Mouse (Mus musculus): ENCODE measurements around the gene Gata2.

The Gata2 gene

GRCm38 (mm10) chr6:88210182-88210581, 16.5 kb downstream of the Gata2 start:
- no peak for DNase-seq

DNA sequence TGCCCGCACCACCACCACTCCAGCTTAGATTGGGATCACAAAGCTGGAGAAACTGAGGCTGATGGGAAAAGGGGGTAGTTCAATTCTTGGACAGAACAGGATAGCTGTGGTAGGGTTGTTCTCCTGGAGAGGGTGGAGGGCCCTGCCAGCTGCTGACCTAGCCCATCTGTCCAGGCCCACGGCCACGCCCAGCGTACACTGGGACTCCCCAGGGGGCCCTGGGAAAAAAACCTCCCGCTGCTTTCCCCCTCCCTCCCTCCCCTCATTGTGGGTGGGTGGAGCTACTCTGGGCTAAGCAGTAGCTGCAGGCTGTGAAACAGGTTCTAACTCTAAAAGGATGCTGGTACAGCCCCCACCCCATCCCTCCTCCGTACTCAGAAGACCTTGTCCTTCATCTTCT, 22.1 kb downstream of the Gata2 start:
- no peak for DNase-seq

DNA sequence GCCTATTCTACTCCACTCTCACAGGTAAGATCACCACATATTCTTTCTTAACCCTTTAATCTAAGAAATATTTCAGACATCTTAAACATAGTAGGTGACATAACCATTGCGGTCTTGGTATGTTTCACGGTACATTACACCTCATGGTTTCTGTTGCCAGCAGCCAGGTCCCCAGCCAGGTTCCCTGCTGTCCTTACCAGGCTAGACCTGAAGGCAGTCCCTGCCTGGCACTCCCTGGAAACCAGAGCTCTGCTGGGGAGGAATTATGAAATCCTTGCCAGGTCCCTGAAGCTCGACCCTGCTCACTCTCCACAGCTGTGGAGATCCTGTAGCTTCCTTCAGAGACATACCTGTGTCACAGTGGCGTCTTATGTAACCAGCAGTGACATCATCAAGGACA, 22.5 kb downstream of the Gata2 start:
- DNase-seq: no peak

- DNase-seq: no peak
These were observed 25.4 kb downstream of the Gata2 start for GRCm38 (mm10) chr6:88219094-88219493.

DNA sequence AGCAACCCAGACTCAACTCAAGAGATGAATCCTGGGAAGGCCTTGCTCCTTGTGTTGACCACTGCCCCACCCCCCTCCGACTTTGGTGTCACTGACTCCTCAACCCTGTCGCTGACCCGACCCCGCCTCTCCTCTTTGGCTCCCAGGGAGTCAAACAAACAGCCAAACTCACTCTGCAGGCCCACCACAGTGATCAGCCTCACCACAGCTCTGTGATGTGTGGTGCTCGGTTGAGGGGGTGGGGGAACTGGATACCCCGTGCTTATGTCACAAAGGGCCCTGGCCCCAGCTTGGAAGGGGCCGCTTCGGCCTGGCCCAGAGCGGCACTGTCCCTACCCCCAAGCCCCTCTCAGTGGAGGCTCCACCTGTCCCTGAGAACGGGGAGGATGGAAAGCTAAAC, 28.3 kb downstream of the Gata2 start, which contains the start of gene Dnajb8:
Dnajb8 (plus strand) TSS at position 301 of the 400 bp plus-strand sequence.
- DNase-seq: no peak

DNA sequence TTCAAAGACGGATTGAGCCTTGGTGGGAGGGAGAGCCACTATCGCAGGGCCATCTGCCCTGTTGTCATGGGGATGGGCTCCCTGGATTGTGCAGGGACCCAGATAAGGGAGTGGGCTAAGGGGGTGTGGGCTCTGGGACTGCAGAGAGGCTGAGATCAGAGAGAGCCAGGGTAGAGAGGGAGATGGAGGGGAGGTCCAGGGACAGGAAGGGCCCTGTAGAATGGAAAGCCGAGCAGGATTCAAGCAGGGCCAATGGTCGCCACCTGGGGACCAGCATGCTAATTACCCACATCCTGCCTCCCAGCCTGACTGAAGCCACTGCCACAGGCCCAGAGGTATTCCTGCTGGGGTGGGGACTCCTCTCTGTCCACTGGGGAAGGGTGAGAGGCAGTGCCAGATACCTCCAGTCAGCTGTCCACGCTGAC, 32.9 kb downstream of the Gata2 start:
- DNase-seq: no peak

- no peak for DNase-seq
These were observed 33.8 kb downstream of the Gata2 start for GRCm38 (mm10) chr6:88227537-88227936.

- no peak for DNase-seq
These were observed 35.5 kb downstream of the Gata2 start for GRCm38 (mm10) chr6:88229221-88229620.

DNA sequence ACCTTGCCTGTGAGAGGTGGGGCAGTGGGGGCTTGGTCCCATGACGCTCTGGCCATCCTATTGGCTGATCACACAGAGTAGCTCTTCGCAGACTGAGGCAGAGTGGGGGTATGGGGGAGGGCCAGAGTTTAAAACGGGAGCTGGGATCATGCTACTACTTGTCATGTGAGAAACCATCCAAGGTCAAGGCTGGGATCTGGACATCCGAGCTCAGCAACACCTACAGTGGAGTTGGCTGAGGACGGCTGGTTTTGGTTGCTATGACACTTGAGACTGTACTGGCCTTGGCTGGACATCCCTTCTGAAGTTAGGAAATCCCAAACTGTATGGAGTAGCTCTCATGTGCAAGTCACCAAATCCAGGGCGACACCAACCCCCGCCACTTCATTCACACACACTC, 38.1 kb downstream of the Gata2 start:
- no peak for DNase-seq

GRCm38 (mm10) chr6:88232221-88232620, 38.5 kb downstream of the Gata2 start:
- no peak for DNase-seq

DNA sequence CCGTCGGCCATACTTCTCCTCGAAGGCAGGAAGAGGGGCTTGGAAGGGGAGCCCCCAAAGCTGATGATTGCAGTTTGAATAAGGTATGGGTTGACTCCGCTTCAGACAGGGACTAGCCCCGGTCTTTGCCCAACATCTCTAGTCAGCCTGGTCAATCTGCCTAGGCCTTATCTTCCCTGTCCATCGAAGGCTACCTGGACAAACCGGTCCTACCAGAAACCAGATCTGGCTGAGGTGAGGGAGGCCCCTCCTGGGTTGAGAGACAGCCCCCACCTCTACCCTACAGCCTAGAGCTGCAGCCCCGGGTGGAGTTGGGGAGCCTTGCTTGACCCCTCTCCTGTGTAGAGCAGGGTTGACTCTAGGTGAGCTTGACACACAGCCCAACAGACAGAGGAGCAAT, 40.3 kb downstream of the Gata2 start:
- no peak for DNase-seq

DNA sequence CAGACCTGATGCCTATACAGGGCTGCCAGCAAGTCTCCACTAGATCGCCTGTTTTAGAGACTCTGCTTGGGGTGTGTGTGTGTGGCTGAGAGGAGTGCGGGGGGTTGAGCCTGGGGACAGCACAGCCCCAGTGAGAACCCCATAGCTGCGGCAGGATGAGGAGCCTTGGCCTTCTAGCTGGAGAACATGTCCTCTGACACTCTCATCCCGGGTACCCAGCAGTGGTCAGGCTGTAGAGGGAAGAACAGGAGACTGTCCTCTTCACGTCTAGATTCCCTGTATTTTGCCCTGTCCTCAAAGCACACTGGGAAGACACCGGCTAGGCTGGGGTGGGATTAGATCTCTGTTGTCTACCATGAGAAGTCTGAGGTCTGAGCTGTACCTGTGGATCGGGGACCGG, 41.8 kb downstream of the Gata2 start:
- DNase-seq: no peak

DNA sequence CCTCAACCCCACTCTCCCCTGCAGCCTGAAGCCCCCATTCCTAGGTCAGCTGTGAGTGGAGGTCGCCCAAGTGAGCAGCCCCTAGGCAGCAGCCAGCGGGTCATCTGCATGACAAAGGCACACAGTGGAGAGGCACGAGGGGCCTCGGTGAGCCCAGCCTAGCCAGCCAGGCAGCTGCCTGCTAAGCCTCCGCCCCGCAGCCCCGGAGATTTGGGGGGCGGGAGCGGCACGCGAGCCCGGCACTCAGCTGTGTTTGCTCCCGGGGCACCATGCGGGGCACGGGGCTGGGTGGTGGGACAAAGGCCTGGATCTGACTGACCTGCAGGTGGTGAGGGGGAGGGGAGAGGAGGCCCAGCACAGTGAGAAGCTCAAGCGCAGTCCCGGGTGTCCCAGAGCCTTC, 42.3 kb downstream of the Gata2 start:
- no peak for DNase-seq

GRCm38 (mm10) chr6:88236513-88236912, 42.8 kb downstream of the Gata2 start:
- DNase-seq: no peak

DNA sequence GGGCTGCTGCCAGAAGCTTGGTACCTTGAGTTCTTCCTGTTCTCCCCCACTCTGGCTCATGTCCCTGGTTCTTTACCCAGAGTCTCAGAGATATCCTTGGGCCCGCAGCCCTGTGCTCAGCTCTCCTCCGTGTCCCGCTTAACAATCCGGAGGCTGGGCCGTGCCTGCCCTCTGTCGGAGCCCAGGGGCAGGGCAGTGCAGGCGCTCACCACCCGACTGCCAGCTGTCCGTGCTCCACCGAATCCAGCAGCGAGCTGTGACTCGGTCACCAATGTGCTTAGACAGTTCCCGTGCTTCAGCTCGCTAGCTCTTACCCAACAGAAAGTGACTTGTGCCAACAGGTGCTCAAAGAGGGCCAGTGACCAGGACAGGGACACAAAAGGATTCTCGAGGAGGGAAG, 48.9 kb downstream of the Gata2 start:
- peak; percentile 29 for DNase-seq

GRCm38 (mm10) chr6:88249231-88249630, 55.5 kb downstream of the Gata2 start:
- DNase-seq: no peak

GRCm38 (mm10) chr6:88251396-88251795, 57.7 kb downstream of the Gata2 start:
- no peak for DNase-seq

- DNase-seq: no peak
These were observed 58.2 kb downstream of the Gata2 start for GRCm38 (mm10) chr6:88251798-88252478.

GRCm38 (mm10) chr6:88254082-88254481, 60.4 kb downstream of the Gata2 start:
- DNase-seq: no peak

- DNase-seq: no peak
These were observed 61.7 kb downstream of the Gata2 start for GRCm38 (mm10) chr6:88255435-88255834.

Data from cerebellum, adult 11 months (tissue).